8 mouse cellular contexts compared by ENCODE assay signal in genomic region chr3:137919398-137919797, GRCm38 (mm10). TPM values are rescaled to one million over a fixed set of nuclear protein-coding genes. Genes with fewer than 3 reads are reported as not detected.
DNase-seq lines count a peak whose midpoint lies in the region; ATAC-seq and TF ChIP-seq lines count a peak whose summit lies in the region.

No protein-coding gene starts in this region.

- no peaks in the 10 kb centered on the region for H3K9me3 ChIP-seq in erythroblast, embryonic 14.5 days (ENCODE audit: control insufficient read depth, low read length)
- no peaks in the 10 kb centered on the region for H3K9me3 ChIP-seq in neural tube, embryonic 11.5 days (ENCODE audit: control insufficient read depth, low read length)
- no peaks in the 10 kb centered on the region for H3K9me3 ChIP-seq in limb, embryonic 14.5 days (ENCODE audit: control insufficient read depth, low read length)
- H3K9me3 ChIP-seq in stomach, embryonic 16.5 days (replicated peaks; ENCODE audit: control insufficient read depth, low read length): no peaks in the 10 kb centered on the region

- peak overlapping the region; percentile 78 for H3K4me2 ChIP-seq in neural tube, embryonic 11.5 days (ENCODE audit: low read depth)
- peak overlapping the region; percentile 74 for H3K4me2 ChIP-seq in limb, embryonic 14.5 days (replicated peaks; ENCODE audit: low read depth, low read length, severe bottlenecking)
- peak overlapping the region; percentile 81 for H3K4me2 ChIP-seq in stomach, embryonic 16.5 days (ENCODE audit: low read depth, low read length)

- peak overlapping the region; percentile 74 for H3K4me3 ChIP-seq in erythroblast, embryonic 14.5 days (replicated peaks)
- H3K4me3 ChIP-seq in neural tube, embryonic 11.5 days (ENCODE audit: low read depth, low read length): peak overlapping the region; percentile 86
- peak overlapping the region; percentile 64 for H3K4me3 ChIP-seq in limb, embryonic 14.5 days (replicated peaks; ENCODE audit: low read length)
- H3K4me3 ChIP-seq in stomach, embryonic 16.5 days (replicated peaks; ENCODE audit: low read length): peak overlapping the region; percentile 95

- H3K27ac ChIP-seq in neural tube, embryonic 11.5 days (ENCODE audit: low read depth, low read length): no peak overlapping the region
- H3K27ac ChIP-seq in limb, embryonic 14.5 days (replicated peaks; ENCODE audit: low read depth, low read length): no peak overlapping the region
- H3K27ac ChIP-seq in stomach, embryonic 16.5 days (ENCODE audit: low read length): no peak overlapping the region

- H3K4me1 ChIP-seq in erythroblast, embryonic 14.5 days (ENCODE audit: control insufficient read depth): peaks cover 24% of the 10 kb centered on the region
- peaks cover 8% of the 10 kb centered on the region for H3K4me1 ChIP-seq in neural tube, embryonic 11.5 days (ENCODE audit: control insufficient read depth, insufficient read depth, low read length)
- H3K4me1 ChIP-seq in limb, embryonic 14.5 days (ENCODE audit: control insufficient read depth, insufficient read depth, low read length): peaks cover 9% of the 10 kb centered on the region; the same call in 1 of the 2 replicates
- peaks cover 16% of the 10 kb centered on the region for H3K4me1 ChIP-seq in stomach, embryonic 16.5 days (ENCODE audit: control insufficient read depth, insufficient read depth, low read length)

- 94% methylated on average over 7 of the region's 7 CpGs for WGBS in neural tube, embryonic 11.5 days
- WGBS in limb, embryonic 14.5 days: 91% methylated on average over 7 of the region's 7 CpGs
- 90% methylated on average over 7 of the region's 7 CpGs for WGBS in stomach, embryonic 16.5 days

- H3K9ac ChIP-seq in neural tube, embryonic 11.5 days (ENCODE audit: low read length): peak overlapping the region; percentile 84
- H3K9ac ChIP-seq in limb, embryonic 14.5 days (ENCODE audit: low read depth, low read length, severe bottlenecking): peak overlapping the region; percentile 75
- H3K9ac ChIP-seq in stomach, embryonic 16.5 days (ENCODE audit: low read length): peak overlapping the region; percentile 86

- no peak for ATAC-seq in erythroblast, adult 5-6 weeks (replicated peaks; ENCODE audit: low FRiP score, poor library complexity, severe bottlenecking)
- ATAC-seq in neural tube, embryonic 11.5 days (ENCODE audit: insufficient read depth, low FRiP score, low TSS enrichment): no peak
- ATAC-seq in limb, embryonic 14.5 days (ENCODE audit: low FRiP score, low read depth): no peak
- no peak for ATAC-seq in stomach, embryonic 16.5 days (ENCODE audit: insufficient read depth, low FRiP score)

- no peaks in the 10 kb centered on the region for H3K27me3 ChIP-seq in erythroblast, embryonic 14.5 days (ENCODE audit: control insufficient read depth)
- no peaks in the 10 kb centered on the region for H3K27me3 ChIP-seq in neural tube, embryonic 11.5 days (ENCODE audit: control insufficient read depth, insufficient read depth, low read length)
- no peaks in the 10 kb centered on the region for H3K27me3 ChIP-seq in limb, embryonic 14.5 days (ENCODE audit: control insufficient read depth, insufficient read depth, low read length)
- H3K27me3 ChIP-seq in stomach, embryonic 16.5 days (ENCODE audit: control insufficient read depth, insufficient read depth, low read length): no peaks in the 10 kb centered on the region

- peaks cover 42% of the 10 kb centered on the region for H3K36me3 ChIP-seq in erythroblast, embryonic 14.5 days (ENCODE audit: control insufficient read depth)
- H3K36me3 ChIP-seq in neural tube, embryonic 11.5 days (ENCODE audit: control insufficient read depth, insufficient read depth, low read length): no peaks in the 10 kb centered on the region
- peaks cover 21% of the 10 kb centered on the region for H3K36me3 ChIP-seq in limb, embryonic 14.5 days (ENCODE audit: control insufficient read depth, insufficient read depth, low read length)
- H3K36me3 ChIP-seq in stomach, embryonic 16.5 days (ENCODE audit: control insufficient read depth, insufficient read depth, low read length): peaks cover 10% of the 10 kb centered on the region; the same call in 1 of the 2 replicates

- no peak for TF ChIP-seq POLR2A in limb, embryonic 14.5 days (IDR thresholded peaks at IDR 0.05; ENCODE audit: borderline replicate concordance, extremely low read depth, insufficient read depth, insufficient read length)

- DNase-seq in neural tube, embryonic 11.5 days (ENCODE audit: low spot score): no peak
- DNase-seq in neural tube, embryonic 10.5 days (ENCODE audit: extremely low spot score, low spot score): no peak
- no peak for DNase-seq in limb, embryonic 14.5 days (ENCODE audit: low spot score)
- DNase-seq in Muller cell, postnatal 12 days (ENCODE audit: inconsistent ontology term): no peak
- no peak for DNase-seq in spleen, adult 18-20 months

RNA-seq across cellular contexts. Expression of gene Lamtor3, which starts 1.1 kb away (rescaled TPM):
- 1.8 and 2.7 TPM in 2 replicates for polyA plus RNA-seq in erythroblast, embryonic 14.5 days (2012)
- 31.6 and 47.8 TPM in 2 replicates for total RNA-seq in erythroblast, adult 5-6 weeks (2015; ENCODE audit: low replicate concordance)
- total RNA-seq in erythroblast, adult 5-6 weeks (2017; ENCODE audit: low replicate concordance): 45.0 and 49.3 TPM in 2 replicates
- polyA plus RNA-seq in neural tube, embryonic 11.5 days (2014; fragmentation: Nextera tagmentation; extraction: Ambion mirVana): 94.8 and 97.7 TPM in 2 replicates
- 75.5 and 77.4 TPM in 2 replicates for polyA plus RNA-seq in limb, embryonic 14.5 days (2012; rRNA removed)
- 109 and 112 TPM in 2 replicates for polyA plus RNA-seq in limb, embryonic 14.5 days (2014; fragmentation: Nextera tagmentation; extraction: Ambion mirVana)
- polyA plus RNA-seq in stomach, embryonic 16.5 days (2015; fragmentation: Nextera tagmentation; extraction: Ambion mirVana): 113 and 118 TPM in 2 replicates

RNA-seq across cellular contexts. Expression of gene Dnajb14, which starts 51.9 kb away (rescaled TPM):
- polyA plus RNA-seq in erythroblast, embryonic 14.5 days (2012): 0.11 and 0.14 TPM in 2 replicates
- 3.7 and 7.5 TPM in 2 replicates for total RNA-seq in erythroblast, adult 5-6 weeks (2015; ENCODE audit: low replicate concordance)
- 3.5 and 3.7 TPM in 2 replicates for total RNA-seq in erythroblast, adult 5-6 weeks (2017; ENCODE audit: low replicate concordance)
- polyA plus RNA-seq in neural tube, embryonic 11.5 days (2014; fragmentation: Nextera tagmentation; extraction: Ambion mirVana): 8.7 and 11.0 TPM in 2 replicates
- polyA plus RNA-seq in limb, embryonic 14.5 days (2012; rRNA removed): 7.4 and 9.1 TPM in 2 replicates
- 11.9 and 12.9 TPM in 2 replicates for polyA plus RNA-seq in limb, embryonic 14.5 days (2014; fragmentation: Nextera tagmentation; extraction: Ambion mirVana)
- polyA plus RNA-seq in stomach, embryonic 16.5 days (2015; fragmentation: Nextera tagmentation; extraction: Ambion mirVana): 8.0 and 8.4 TPM in 2 replicates

RNA-seq across cellular contexts. Expression of gene H2afz, which starts 55.1 kb away (rescaled TPM):
- 289 and 384 TPM in 2 replicates for polyA plus RNA-seq in erythroblast, embryonic 14.5 days (2012)
- 505 TPM in 2 replicates for total RNA-seq in erythroblast, adult 5-6 weeks (2015; ENCODE audit: low replicate concordance)
- total RNA-seq in erythroblast, adult 5-6 weeks (2017; ENCODE audit: low replicate concordance): 376 and 479 TPM in 2 replicates
- 2,454 and 2,599 TPM in 2 replicates for polyA plus RNA-seq in neural tube, embryonic 11.5 days (2014; fragmentation: Nextera tagmentation; extraction: Ambion mirVana)
- 896 and 1,069 TPM in 2 replicates for polyA plus RNA-seq in limb, embryonic 14.5 days (2012; rRNA removed)
- 1,399 and 1,426 TPM in 2 replicates for polyA plus RNA-seq in limb, embryonic 14.5 days (2014; fragmentation: Nextera tagmentation; extraction: Ambion mirVana)
- 1,166 and 1,340 TPM in 2 replicates for polyA plus RNA-seq in stomach, embryonic 16.5 days (2015; fragmentation: Nextera tagmentation; extraction: Ambion mirVana)

Comparison
In these comparisons a context has a peak if more than half of its experiments do, and no peak if none do; other contexts are left out.
1. RNA of gene Lamtor3, which starts 1.1 kb away (polyA plus RNA-seq): 113 to 118 TPM in stomach, embryonic 16.5 days, 75.5 to 112 TPM in limb, embryonic 14.5 days and 94.8 to 97.7 TPM in neural tube, embryonic 11.5 days; 1.8 to 2.7 TPM in erythroblast, embryonic 14.5 days; every median in the first group is over 10 times any median in the second.
2. Peak in every context shown above with its lines, with median percentiles within 50 percentile points of each other: H3K4me3 ChIP-seq, H3K4me2 ChIP-seq and H3K9ac ChIP-seq.